Mouse (Mus musculus): ENCODE results near the gene Cyp1b1. TPM values are rescaled to one million over a fixed set of nuclear protein-coding genes. Genes with fewer than 3 reads are reported as not detected.

Gene Cyp1b1
- polyA plus RNA-seq, 1 experiment from 2014 or later = 5.2 TPM

GRCm38 (mm10) chr17:79738847-79739498 is 24.1 kb upstream of the Cyp1b1 start:
- Histone ChIP-seq H3K27ac (no peak overlapping the region), H3K4me2 (replicated peaks) (no peak overlapping the region), H3K27me3 (no peaks in the 10 kb centered on the region; the same call in 1 of the 2 replicates), H3K9me3 (no peaks in the 10 kb centered on the region), H3K4me1 (replicated peaks) (no peaks in the 10 kb centered on the region), H3K36me3 (no peaks in the 10 kb centered on the region), H3K9ac (replicated peaks) (no peak overlapping the region), H3K4me3 (replicated peaks) (no peak overlapping the region)
- WGBS = 59% methylated on average over 5 of the region's 5 CpGs
- no peak for ATAC-seq

GRCm38 (mm10) chr17:79737598-79737997 is 22.7 kb upstream of the Cyp1b1 start:
- H3K27ac ChIP-seq = no peak overlapping the region
- peaks cover 9% of the 10 kb centered on the region for H3K4me1 ChIP-seq (replicated peaks)
- no peak overlapping the region for H3K9ac ChIP-seq (replicated peaks)
- no peak overlapping the region for H3K4me2 ChIP-seq (replicated peaks)
- no peaks in the 10 kb centered on the region for H3K36me3 ChIP-seq
- no peaks in the 10 kb centered on the region for H3K9me3 ChIP-seq
- no peak for ATAC-seq
- 80% methylated on average over 3 of the region's 3 CpGs for WGBS
- no peaks in the 10 kb centered on the region; the same call in 1 of the 2 replicates for H3K27me3 ChIP-seq
- H3K4me3 ChIP-seq (replicated peaks) = no peak overlapping the region

- Histone ChIP-seq H3K27ac (no peak overlapping the region), H3K4me3 (replicated peaks) (no peak overlapping the region), H3K4me2 (replicated peaks) (no peak overlapping the region), H3K9ac (replicated peaks) (no peak overlapping the region), H3K9me3 (no peaks in the 10 kb centered on the region), H3K27me3 (peaks cover 7% of the 10 kb centered on the region), H3K36me3 (no peaks in the 10 kb centered on the region), H3K4me1 (replicated peaks) (peaks cover 14% of the 10 kb centered on the region)
- no peak for ATAC-seq
- 33% methylated on average over 4 of the region's 4 CpGs for WGBS
Measured at GRCm38 (mm10) chr17:79733039-79733438, 18.2 kb upstream of the Cyp1b1 start.

GRCm38 (mm10) chr17:79730988-79731387 is 16.1 kb upstream of the Cyp1b1 start:
- Histone ChIP-seq H3K4me1 (replicated peaks) (peaks cover 14% of the 10 kb centered on the region), H3K27ac (no peak overlapping the region), H3K36me3 (no peaks in the 10 kb centered on the region), H3K4me2 (replicated peaks) (no peak overlapping the region), H3K4me3 (replicated peaks) (no peak overlapping the region), H3K9ac (replicated peaks) (no peak overlapping the region), H3K9me3 (no peaks in the 10 kb centered on the region), H3K27me3 (peaks cover 15% of the 10 kb centered on the region)
- 88% methylated on average over 8 of the region's 8 CpGs for WGBS
- ATAC-seq = no peak

- no peak overlapping the region for H3K27ac ChIP-seq
- 0 out of 2 replicates have a peak, but pooled peaks have one; percentile 34 for ATAC-seq
- no peak overlapping the region for H3K9ac ChIP-seq (replicated peaks)
- H3K4me2 ChIP-seq (replicated peaks) = peak overlapping the region; percentile 11; the same call in 1 of the 2 replicates
- peaks cover 15% of the 10 kb centered on the region for H3K27me3 ChIP-seq
- no peak overlapping the region for H3K4me3 ChIP-seq (replicated peaks)
- WGBS = 36% methylated on average over 16 of the region's 16 CpGs
- no peaks in the 10 kb centered on the region for H3K36me3 ChIP-seq
- H3K9me3 ChIP-seq = no peaks in the 10 kb centered on the region
- peaks cover 14% of the 10 kb centered on the region for H3K4me1 ChIP-seq (replicated peaks)
Measured at GRCm38 (mm10) chr17:79728585-79729503, 14.0 kb upstream of the Cyp1b1 start.

GRCm38 (mm10) chr17:79728053-79728584 is 13.3 kb upstream of the Cyp1b1 start:
- H3K9me3 ChIP-seq = no peaks in the 10 kb centered on the region
- peak overlapping the region; percentile 11; the same call in 1 of the 2 replicates for H3K4me2 ChIP-seq (replicated peaks)
- no peak overlapping the region for H3K27ac ChIP-seq
- H3K4me3 ChIP-seq (replicated peaks) = no peak overlapping the region
- WGBS = 35% methylated on average over 14 of the region's 14 CpGs
- H3K4me1 ChIP-seq (replicated peaks) = peaks cover 10% of the 10 kb centered on the region
- peaks cover 15% of the 10 kb centered on the region for H3K27me3 ChIP-seq
- H3K9ac ChIP-seq (replicated peaks) = no peak overlapping the region
- no peaks in the 10 kb centered on the region for H3K36me3 ChIP-seq
- no peak for ATAC-seq

GRCm38 (mm10) chr17:79726613-79727012 is 11.8 kb upstream of the Cyp1b1 start:
- Histone ChIP-seq H3K27me3 (peaks cover 15% of the 10 kb centered on the region), H3K27ac (no peak overlapping the region), H3K4me3 (replicated peaks) (no peak overlapping the region), H3K9ac (replicated peaks) (no peak overlapping the region), H3K36me3 (no peaks in the 10 kb centered on the region), H3K4me1 (replicated peaks) (0 out of 2 replicates have a peak, but pooled peaks cover 3% of the 10 kb centered on the region), H3K9me3 (no peaks in the 10 kb centered on the region), H3K4me2 (replicated peaks) (no peak overlapping the region)
- ATAC-seq = no peak
- WGBS = 91% methylated on average over 5 of the region's 5 CpGs

GRCm38 (mm10) chr17:79720681-79721080 is 5.8 kb upstream of the Cyp1b1 start:
- Histone ChIP-seq H3K4me2 (replicated peaks) (no peak overlapping the region), H3K9ac (replicated peaks) (no peak overlapping the region), H3K9me3 (no peaks in the 10 kb centered on the region), H3K27ac (no peak overlapping the region), H3K27me3 (peaks cover 22% of the 10 kb centered on the region), H3K4me3 (replicated peaks) (no peak overlapping the region), H3K36me3 (no peaks in the 10 kb centered on the region), H3K4me1 (replicated peaks) (peaks cover 4% of the 10 kb centered on the region)
- 77% methylated on average over 7 of the region's 7 CpGs for WGBS
- ATAC-seq = no peak

GRCm38 (mm10) chr17:79715649-79716143 is 835 bp upstream of the Cyp1b1 start:
- Histone ChIP-seq H3K4me1 (replicated peaks) (peaks cover 33% of the 10 kb centered on the region), H3K4me3 (replicated peaks) (peak overlapping the region; percentile 47), H3K27me3 (peaks cover 68% of the 10 kb centered on the region), H3K27ac (no peak overlapping the region), H3K4me2 (replicated peaks) (peak overlapping the region; percentile 85), H3K36me3 (no peaks in the 10 kb centered on the region), H3K9ac (replicated peaks) (peak overlapping the region; percentile 60), H3K9me3 (no peaks in the 10 kb centered on the region)
- ATAC-seq = peak; percentile 89
- under 1% methylated on average over 42 of the region's 42 CpGs for WGBS

GRCm38 (mm10) chr17:79714368-79714895 is 429 bp downstream of the Cyp1b1 start:
- peak overlapping the region; percentile 56; the same call in 1 of the 2 replicates for H3K9ac ChIP-seq (replicated peaks)
- WGBS = 0% methylated on average over 16 of the region's 16 CpGs
- ATAC-seq = no peak

GRCm38 (mm10) chr17:79713643-79714367 is 1.1 kb downstream of the Cyp1b1 start:
- peak overlapping the region; percentile 56 for H3K9ac ChIP-seq (replicated peaks)
- no peaks in the 10 kb centered on the region for H3K36me3 ChIP-seq
- H3K27me3 ChIP-seq = peaks cover 81% of the 10 kb centered on the region
- H3K9me3 ChIP-seq = no peaks in the 10 kb centered on the region
- no peak overlapping the region for H3K27ac ChIP-seq
- peaks cover 33% of the 10 kb centered on the region for H3K4me1 ChIP-seq (replicated peaks)
- H3K4me3 ChIP-seq (replicated peaks) = peak overlapping the region; percentile 47
- H3K4me2 ChIP-seq (replicated peaks) = peak overlapping the region; percentile 85
- WGBS = under 1% methylated on average over 63 of the region's 63 CpGs
- ATAC-seq = peak; percentile 53

More at GRCm38 (mm10) chr17:79714368-79714895, 429 bp downstream of the Cyp1b1 start:
- peak overlapping the region; percentile 85 for H3K4me2 ChIP-seq (replicated peaks)
- no peak overlapping the region for H3K27ac ChIP-seq
- H3K9me3 ChIP-seq = no peaks in the 10 kb centered on the region
- no peaks in the 10 kb centered on the region for H3K36me3 ChIP-seq
- H3K4me3 ChIP-seq (replicated peaks) = peak overlapping the region; percentile 47
- H3K27me3 ChIP-seq = peaks cover 80% of the 10 kb centered on the region
- peaks cover 33% of the 10 kb centered on the region for H3K4me1 ChIP-seq (replicated peaks)

Measured in midbrain, embryonic 13.5 days (tissue).